Mouse (Mus musculus) liver, adult 2 months (tissue): Measurements from ENCODE around the gene Adgrl4. TPM values are rescaled to one million over a fixed set of nuclear protein-coding genes. Genes with fewer than 3 reads are reported as not detected.

ENCODE experiments used
- DNase-seq: peaks from one replicate; pipeline ENCODE4 v3.0.0-alpha.2; 2011; ENCODE audit warnings: low read depth, low spot score; ENCODE audit errors: extremely low read depth
- H3K27ac ChIP-seq: fragments of 200-500 bp; replicated peaks from 2 replicates; pipeline ENCODE4 v1.5.1; 2012; ENCODE audit warnings: low read depth, mild to moderate bottlenecking, control low read depth, inconsistent platforms, low read length; ENCODE audit not compliant: insufficient read depth
- H3K27me3 ChIP-seq: fragments of 200-500 bp; 2 replicates; pipeline ENCODE4 v1.6.1; 2012; ENCODE audit warnings: mild to moderate bottlenecking, moderate library complexity, low read length, inconsistent platforms; ENCODE audit not compliant: control insufficient read depth, insufficient read depth
- H3K36me3 ChIP-seq: fragments of 200-500 bp; 2 replicates; pipeline ENCODE4 v1.6.1; 2012; ENCODE audit warnings: low read length, inconsistent platforms; ENCODE audit not compliant: control insufficient read depth, insufficient read depth
- H3K4me1 ChIP-seq: fragments of 200-500 bp; 2 replicates; pipeline ENCODE4 v1.6.1; 2011; ENCODE audit warnings: low read length; ENCODE audit not compliant: control insufficient read depth, insufficient read depth
- H3K4me3 ChIP-seq: fragments of 200-500 bp; 2 replicates; pipeline ENCODE4 v1.5.1; 2011; ENCODE audit warnings: low read depth, mild to moderate bottlenecking, control low read depth, low read length, moderate library complexity; ENCODE audit not compliant: insufficient read depth
- H3K79me2 ChIP-seq: fragments of 200-500 bp; 2 replicates; pipeline ENCODE4 v1.6.1; 2012; ENCODE audit warnings: inconsistent platforms, mild to moderate bottlenecking, low read length, moderate library complexity; ENCODE audit not compliant: control insufficient read depth, insufficient read depth
- H3K9ac ChIP-seq: fragments of 200-500 bp; 2 replicates; pipeline ENCODE4 v1.6.1; 2012; ENCODE audit warnings: low read depth, mild to moderate bottlenecking, control low read depth, inconsistent platforms, low read length
- CTCF ChIP-seq: fragments of 200-500 bp; IDR thresholded peaks from 2 replicates; pipeline ENCODE4 v1.5.1; 2011; ENCODE audit warnings: low read depth, low read length, control low read depth
- POLR2A ChIP-seq: fragments of 200-500 bp; IDR thresholded peaks from 2 replicates; pipeline ENCODE4 v1.6.1; 2011; ENCODE audit warnings: low read length, control low read depth; ENCODE audit not compliant: insufficient read depth; ENCODE audit errors: extremely low read depth
- WGBS: fragments of 180-500 bp; shearing (Covaris S2); methylation state at CpG from one replicate; pipeline ENCODE4 v1.1.7; 2018; 5-methylcytosine and 5-hydroxymethylcytosine counted together
- polyA plus RNA-seq: library from polyadenylated mRNA; depleted of rRNA; stranded (reverse); fragments of >200 nt; gene quantifications from 2 replicates; pipeline ENCODE4 v1.2.3, GENCODE M21; 2012
- total RNA-seq: library from RNA; depleted of rRNA; stranded (reverse); fragments of >200 nt; gene quantifications from 2 replicates; pipeline ENCODE4 v1.2.3, GENCODE M21; 2014

Adgrl4 gene
- total and polyA plus RNA-seq, 2 experiments: 2.7 to 17.9 TPM

DNA sequence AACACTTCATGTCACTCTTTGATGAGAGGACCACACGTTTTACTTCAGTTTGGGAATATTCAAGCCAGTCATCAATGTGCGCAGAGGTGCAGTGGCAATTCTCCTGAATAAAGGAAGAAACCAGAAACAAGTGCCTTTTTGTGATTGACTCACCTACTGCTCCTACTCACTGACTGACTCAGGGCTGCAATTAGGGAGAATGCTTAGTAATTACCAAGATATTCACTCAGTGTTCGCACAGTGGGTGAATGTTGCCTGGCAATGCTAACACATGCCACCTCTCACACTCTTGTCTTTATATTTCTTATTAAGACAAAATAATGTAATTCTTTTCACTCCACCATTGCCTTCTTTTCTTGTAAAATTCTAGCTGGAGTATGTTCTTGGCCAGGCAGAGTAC, 138.5 kb downstream of the Adgrl4 start:
- Histone ChIP-seq H3K27ac (no peak overlapping the region), H3K36me3 (no peaks in the 10 kb centered on the region), H3K4me1 (no peaks in the 10 kb centered on the region), H3K79me2 (no peaks in the 10 kb centered on the region), H3K27me3 (no peaks in the 10 kb centered on the region), H3K9ac (no peak overlapping the region), H3K4me3 (no peak overlapping the region)
- WGBS: 84% methylated on average over 3 of the region's 3 CpGs
- DNase-seq: no peak
- TF ChIP-seq POLR2A (no peak), CTCF (no peak)

DNA sequence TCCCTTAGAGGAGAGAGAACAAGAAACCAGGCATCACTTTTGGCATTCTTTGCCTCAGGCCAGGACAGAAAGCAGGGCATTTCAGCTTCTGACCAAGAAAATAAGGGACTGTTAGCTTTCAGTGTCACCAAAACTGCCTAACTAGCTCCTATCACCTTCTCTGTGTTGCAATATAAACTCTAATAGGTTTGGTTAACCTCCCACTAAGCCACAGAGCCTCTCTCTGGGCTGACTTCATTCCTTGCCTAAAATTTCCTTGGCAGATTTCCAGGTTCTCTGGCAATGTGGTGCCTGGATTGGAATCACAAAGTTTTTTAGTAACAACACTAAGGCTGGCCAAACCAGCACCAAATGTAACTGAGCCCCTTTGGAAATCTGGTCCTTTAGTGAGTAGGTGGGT, 154.2 kb downstream of the Adgrl4 start:
- H3K4me3 ChIP-seq: no peak overlapping the region
- H3K9ac ChIP-seq: no peak overlapping the region
- no peaks in the 10 kb centered on the region for H3K79me2 ChIP-seq
- no peak overlapping the region for H3K27ac ChIP-seq
- peak; percentile 15 for DNase-seq
- H3K36me3 ChIP-seq: no peaks in the 10 kb centered on the region
- no peaks in the 10 kb centered on the region for H3K27me3 ChIP-seq
- H3K4me1 ChIP-seq: no peaks in the 10 kb centered on the region
- no peak for TF ChIP-seq CTCF
- no peak for TF ChIP-seq POLR2A
